Mouse (Mus musculus) hindlimb bud, embryonic 11.5 days (tissue): Measurements from ENCODE around the gene Gm49673.
"Not testable (repeated sequence)": the region's sequence is repeated elsewhere in the genome, so short reads cannot be mapped to it uniquely, and the experiment has no call there.

ENCODE experiments used
- DNase-seq: peaks from one replicate; pipeline ENCODE4 v3.0.0-alpha.2; 2012; ENCODE audit warnings: low read depth, low spot score; ENCODE audit errors: extremely low spot score

Gm49673 gene

DNA sequence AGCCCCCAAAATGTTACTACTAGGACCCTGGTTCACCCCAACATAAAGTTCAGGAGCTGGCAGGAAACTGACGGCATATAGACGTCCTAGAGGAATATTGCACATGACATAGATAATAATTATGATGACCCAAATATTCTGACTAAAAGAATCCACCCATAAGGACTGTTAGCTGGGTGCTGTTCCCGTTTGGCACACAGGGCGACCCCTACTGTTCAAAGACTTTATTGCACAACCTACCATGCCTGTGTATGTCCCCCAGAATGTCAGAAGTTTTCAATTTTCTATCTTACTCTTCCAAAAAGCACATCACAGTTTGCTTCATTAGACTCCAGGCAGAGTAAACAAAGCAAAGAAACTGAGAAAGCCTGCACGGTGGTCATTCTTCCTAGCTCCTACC, 101.4 kb downstream of the Gm49673 start:
- DNase-seq, result not testable (repeated sequence)

DNA sequence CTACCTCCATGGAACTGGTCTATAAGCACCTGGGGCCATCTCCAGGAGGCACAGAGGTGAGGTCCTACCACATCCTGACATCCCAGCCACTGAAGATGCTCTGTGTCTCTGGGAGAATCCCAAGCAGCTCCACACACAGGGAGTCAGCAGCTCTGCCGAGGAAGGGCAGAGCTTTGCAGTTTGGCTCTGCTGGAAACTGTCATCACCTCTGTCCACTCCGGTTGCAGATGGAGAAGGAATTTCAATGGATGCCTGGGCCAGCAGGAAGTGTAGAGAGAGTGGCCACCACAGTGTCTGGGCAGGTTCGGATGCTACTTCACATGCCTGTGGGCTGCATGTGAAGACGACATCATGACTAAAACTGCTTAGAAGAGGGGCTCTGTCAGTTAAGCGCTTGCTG, 106.4 kb downstream of the Gm49673 start:
- DNase-seq, result not testable (repeated sequence)

DNA sequence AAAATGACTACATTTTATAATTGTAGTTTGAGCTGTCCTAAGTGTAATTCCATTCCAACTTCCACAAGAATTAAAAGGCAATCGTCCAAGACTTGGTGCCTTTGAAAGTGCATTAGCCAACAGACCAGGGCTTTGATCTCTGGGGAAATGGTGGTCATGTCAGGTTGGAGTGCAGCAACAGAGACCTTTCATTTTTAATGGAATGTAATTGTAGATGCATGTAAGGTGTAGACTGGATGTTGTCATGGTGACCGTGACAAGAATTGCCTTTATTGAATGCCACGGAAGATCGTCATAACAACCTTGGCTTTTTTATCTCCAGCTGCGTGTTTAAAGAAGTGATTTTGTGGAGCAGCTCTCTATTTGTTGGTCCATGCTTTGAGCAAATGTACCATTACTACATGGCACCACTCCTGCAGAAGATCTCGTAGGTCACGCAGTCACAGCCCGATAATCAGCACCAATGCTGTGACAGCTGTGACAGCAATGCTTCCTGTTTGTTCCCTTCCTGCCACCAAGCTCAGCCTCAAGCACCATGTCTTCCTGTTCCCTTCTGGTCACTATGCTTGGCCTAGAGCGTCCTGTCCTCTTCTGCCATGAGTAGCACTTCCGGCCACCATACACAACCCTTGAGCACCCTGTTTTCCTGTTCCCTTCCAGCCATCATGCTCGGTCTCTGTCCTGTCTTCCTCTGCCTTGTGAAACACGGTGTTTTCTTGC, 107.5 kb downstream of the Gm49673 start:
- not testable (repeated sequence) for DNase-seq

DNA sequence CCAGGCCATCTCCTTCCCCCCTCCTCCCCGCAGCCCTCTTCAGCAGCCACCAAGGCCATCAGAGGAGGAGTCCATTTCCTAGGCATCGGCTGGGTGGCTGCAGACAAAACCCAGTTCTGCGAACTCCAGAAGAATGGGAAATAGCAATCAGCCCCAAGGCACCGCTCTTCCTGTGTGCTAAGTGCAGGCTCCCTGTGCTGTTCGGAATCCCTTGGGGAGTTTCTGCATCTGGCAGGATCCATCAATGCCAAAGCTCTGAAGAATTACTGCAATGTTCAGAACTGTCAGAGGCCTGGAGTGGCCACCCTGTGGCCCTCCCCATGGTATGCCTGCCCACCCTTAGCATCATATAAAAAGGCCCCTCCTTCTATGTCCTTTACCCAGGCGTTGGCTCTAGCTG, 110.6 kb downstream of the Gm49673 start:
- not testable (repeated sequence) for DNase-seq
